Mouse (Mus musculus): Measurements from ENCODE around the gene Chd4. TPM values are rescaled to one million over a fixed set of nuclear protein-coding genes. Genes with fewer than 3 reads are reported as not detected.

Chd4 gene
- total RNA-seq, 1 experiment from 2014 or later, result 283 TPM

DNA sequence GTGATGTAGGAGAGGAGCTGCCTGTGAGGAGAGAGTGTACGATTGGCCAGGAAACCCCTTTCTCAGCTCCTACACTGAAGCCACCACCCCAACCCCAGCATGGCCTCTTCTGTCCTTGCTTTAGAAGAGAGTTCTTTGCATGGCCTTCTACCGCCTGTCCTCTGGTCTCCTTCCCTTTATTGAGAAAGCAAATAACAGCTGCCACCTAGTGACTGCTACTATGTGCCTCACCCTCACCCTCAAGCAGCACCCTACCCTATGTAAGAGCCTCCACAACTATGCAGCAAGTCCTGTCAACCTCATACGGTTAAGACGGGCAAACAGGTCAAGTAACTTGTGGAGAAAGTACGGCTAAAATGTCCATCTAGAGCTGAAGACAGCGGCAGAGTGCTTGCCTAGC, 74.4 kb downstream of the Chd4 start:
- ATAC-seq (replicated peaks; ENCODE audit: insufficient number of reproducible peaks, low FRiP score, low TSS enrichment, poor library complexity, severe bottlenecking), result no peak

DNA sequence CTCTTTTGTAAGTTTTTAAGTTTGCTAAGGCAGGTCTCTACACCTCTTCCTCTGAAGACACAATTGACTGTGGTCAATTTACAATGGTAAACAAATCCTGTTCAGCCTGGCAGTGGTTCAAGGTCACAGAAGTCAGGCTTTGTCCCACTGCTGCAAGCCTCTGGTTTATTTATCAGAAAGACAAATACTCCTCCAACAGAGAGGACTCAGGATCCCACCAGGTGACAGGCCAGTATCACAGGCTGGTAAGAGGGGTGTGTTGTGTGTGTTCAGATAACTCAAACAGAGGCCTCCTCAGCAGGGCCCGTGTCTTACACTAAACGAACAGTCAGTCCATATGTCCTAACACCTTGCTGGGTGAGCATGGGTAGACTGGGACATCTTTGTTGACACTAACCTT, 76.7 kb downstream of the Chd4 start:
- no peak for ATAC-seq (replicated peaks; ENCODE audit: insufficient number of reproducible peaks, low FRiP score, low TSS enrichment, poor library complexity, severe bottlenecking)

DNA sequence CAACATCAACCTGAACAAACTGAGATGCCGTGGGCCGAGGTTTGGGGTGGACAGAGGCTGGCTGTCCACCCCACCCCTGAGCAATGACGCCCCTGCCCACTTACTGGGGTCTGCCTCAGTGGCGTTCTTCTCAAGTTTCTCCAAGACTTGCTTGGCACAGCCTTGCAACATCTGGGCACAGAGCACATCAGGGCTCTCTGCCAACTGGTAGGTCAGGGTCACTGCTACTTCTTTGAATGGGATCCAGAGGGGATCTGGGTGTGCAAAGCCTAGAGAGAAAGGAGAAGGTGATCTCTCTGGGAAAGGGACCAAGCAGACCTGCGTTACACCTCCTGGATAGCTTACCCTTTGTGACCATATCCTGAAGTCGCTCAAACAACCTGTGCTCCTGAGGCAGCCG, 77.5 kb downstream of the Chd4 start:
- ATAC-seq (replicated peaks; ENCODE audit: insufficient number of reproducible peaks, low FRiP score, low TSS enrichment, poor library complexity, severe bottlenecking), result no peak

DNA sequence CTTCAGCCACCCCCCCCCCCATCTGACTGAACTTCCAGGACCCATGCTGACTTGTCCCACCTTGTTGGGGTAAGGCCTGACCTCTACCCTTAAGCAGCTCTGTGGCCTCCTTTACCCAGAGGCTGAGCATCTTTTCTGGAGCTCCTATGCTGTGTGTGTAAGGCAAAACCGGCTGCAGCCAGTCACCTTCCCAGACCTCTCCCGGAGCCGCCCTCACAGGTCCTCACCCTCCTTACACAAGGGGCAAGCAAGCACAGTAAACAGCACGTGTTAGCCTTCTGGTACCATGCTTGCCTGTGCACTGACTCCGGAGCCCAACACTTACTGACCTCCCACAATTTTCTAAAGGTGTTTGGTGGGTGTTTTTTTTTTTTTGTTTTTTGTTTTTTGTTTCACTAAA, 79.7 kb downstream of the Chd4 start:
- no peak for ATAC-seq (replicated peaks; ENCODE audit: insufficient number of reproducible peaks, low FRiP score, low TSS enrichment, poor library complexity, severe bottlenecking)

DNA sequence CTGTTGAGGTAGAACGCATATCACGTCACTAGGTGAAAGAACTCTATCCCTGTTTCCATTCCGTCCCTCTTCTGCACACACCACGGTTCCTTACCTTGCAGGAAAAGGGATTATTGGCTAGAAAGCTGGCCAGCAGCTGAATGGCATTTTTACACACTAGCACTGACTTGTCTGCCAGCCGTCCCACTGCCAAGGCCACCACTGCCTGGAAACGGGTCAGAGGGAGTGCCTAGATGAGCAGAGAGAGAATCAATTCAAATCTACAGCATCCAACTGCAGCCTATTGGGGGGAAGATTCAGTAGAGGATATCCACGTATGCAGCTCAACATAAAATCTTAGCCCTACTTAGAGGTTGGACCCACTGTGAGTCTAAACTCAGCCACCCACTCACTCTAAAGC, 83.8 kb downstream of the Chd4 start:
- ATAC-seq (replicated peaks; ENCODE audit: insufficient number of reproducible peaks, low FRiP score, low TSS enrichment, poor library complexity, severe bottlenecking), result no peak

Other genes starting within 250 kb of the Chd4 start
- 0.39 TPM in 1 of 3 replicates, not detected in the others for gene P3h3, start 238.2 kb upstream of the Chd4 start, total RNA-seq (2017)
- 0.38 TPM in 1 of 3 replicates, not detected in the others for gene Gpr162, start 232.0 kb upstream of the Chd4 start, total RNA-seq (2017)
- gene Cd4, start 207.8 kb upstream of the Chd4 start, total RNA-seq (2017), result 3.1 to 5.2 TPM (median 4.0 TPM) in 3 replicates
- 0.68 TPM in 1 of 3 replicates, not detected in the others for gene Lag3, start 184.3 kb upstream of the Chd4 start, total RNA-seq (2017)
- 89.3 to 145 TPM (median 115 TPM) in 3 replicates for gene Ptms, start 175.9 kb upstream of the Chd4 start, total RNA-seq (2017)
- gene Mlf2, start 164.6 kb upstream of the Chd4 start, total RNA-seq (2017), result 46.8 to 65.2 TPM (median 56.4 TPM) in 3 replicates
- 7.6 to 25.6 TPM (median 21.5 TPM) in 3 replicates for gene Cops7a, start 130.4 kb upstream of the Chd4 start, total RNA-seq (2017)
- gene Pianp, start 99.3 kb upstream of the Chd4 start, total RNA-seq (2017), result not detected in 3 replicates
- gene Zfp384, start 86.8 kb upstream of the Chd4 start, total RNA-seq (2017), result 26.0 to 44.7 TPM (median 28.6 TPM) in 3 replicates
- gene Ing4, start 56.2 kb upstream of the Chd4 start, total RNA-seq (2017), result 118 to 132 TPM (median 119 TPM) in 3 replicates
- gene Acrbp, start 46.3 kb upstream of the Chd4 start, total RNA-seq (2017), result 5.5 to 20.2 TPM (median 8.3 TPM) in 3 replicates
- 3.1 to 8.7 TPM (median 3.6 TPM) in 3 replicates for gene Lpar5, start 28.1 kb upstream of the Chd4 start, total RNA-seq (2017)
- 15.9 to 23.8 TPM (median 23.2 TPM) in 3 replicates for gene Nop2, start 35.9 kb downstream of the Chd4 start, total RNA-seq (2017)
- 15.5 to 29.7 TPM (median 16.2 TPM) in 3 replicates for gene Iffo1, start 49.3 kb downstream of the Chd4 start, total RNA-seq (2017)
- gene Gapdh, start 70.5 kb downstream of the Chd4 start, total RNA-seq (2017), result 353 to 432 TPM (median 359 TPM) in 3 replicates
- 17.6 to 79.8 TPM (median 33.5 TPM) in 3 replicates for gene Ncapd2, start 95.7 kb downstream of the Chd4 start, total RNA-seq (2017)
- gene Mrpl51, start 95.8 kb downstream of the Chd4 start, total RNA-seq (2017), result 20.1 to 33.9 TPM (median 25.9 TPM) in 3 replicates
- gene Vamp1, start 119.6 kb downstream of the Chd4 start, total RNA-seq (2017), result 12.8 to 29.3 TPM (median 15.5 TPM) in 3 replicates
- 32.5 to 50.2 TPM (median 35.0 TPM) in 3 replicates for gene Tapbpl, start 135.9 kb downstream of the Chd4 start, total RNA-seq (2017)
- 9.1 to 38.2 TPM (median 26.6 TPM) in 3 replicates for gene Cd27, start 141.0 kb downstream of the Chd4 start, total RNA-seq (2017)
- gene Tuba3a, start 190.1 kb downstream of the Chd4 start, total RNA-seq (2017), result 0.78 TPM in 1 of 3 replicates, not detected in the others
- gene Ltbr, start 217.9 kb downstream of the Chd4 start, total RNA-seq (2017), result 29.5 to 47.9 TPM (median 41.2 TPM) in 3 replicates
- 3.1 to 6.4 TPM (median 5.9 TPM) in 3 replicates for gene Scnn1a, start 224.7 kb downstream of the Chd4 start, total RNA-seq (2017)

Measured in monocyte, adult 5-6 weeks (primary cell).